Mouse (Mus musculus) embryonic fibroblast, embryonic 13.5 days (primary cell): ENCODE results near the gene Lonrf2.

ENCODE experiments used
- CTCF ChIP-seq: IDR thresholded peaks from 2 replicates; pipeline ENCODE4 v1.5.1; 2011; ENCODE audit warnings: mild to moderate bottlenecking, control low read depth, low read length, moderate library complexity, borderline replicate concordance; ENCODE audit not compliant: insufficient read depth
- POLR2A ChIP-seq: IDR thresholded peaks from 2 replicates; pipeline ENCODE4 v1.6.1; 2011; ENCODE audit warnings: low read depth, mild to moderate bottlenecking, control low read depth, low read length, moderate library complexity

DNA sequence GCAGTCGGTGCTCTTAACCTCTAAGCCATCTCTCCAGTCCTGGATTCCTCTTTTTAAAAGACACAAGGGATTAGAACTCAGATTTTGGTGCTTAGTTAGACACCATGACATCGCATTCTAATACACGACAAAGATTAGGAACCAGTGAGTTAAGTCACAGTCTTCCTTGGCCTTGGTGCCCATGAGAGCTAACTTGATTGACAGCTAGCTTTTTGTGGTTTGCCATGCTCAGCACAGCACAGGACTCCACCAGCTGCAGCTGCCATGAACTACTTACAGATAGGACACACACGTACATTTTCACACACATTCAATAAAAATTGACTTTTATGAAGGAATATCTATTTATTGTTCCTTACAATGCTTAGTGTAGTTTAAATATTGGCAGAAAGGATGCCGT is 60.8 kb downstream of the Lonrf2 start:
- TF ChIP-seq POLR2A (no peak), CTCF (no peak)
